ENCODE assay signal across 15 mouse cellular contexts in the genomic region with DNA sequence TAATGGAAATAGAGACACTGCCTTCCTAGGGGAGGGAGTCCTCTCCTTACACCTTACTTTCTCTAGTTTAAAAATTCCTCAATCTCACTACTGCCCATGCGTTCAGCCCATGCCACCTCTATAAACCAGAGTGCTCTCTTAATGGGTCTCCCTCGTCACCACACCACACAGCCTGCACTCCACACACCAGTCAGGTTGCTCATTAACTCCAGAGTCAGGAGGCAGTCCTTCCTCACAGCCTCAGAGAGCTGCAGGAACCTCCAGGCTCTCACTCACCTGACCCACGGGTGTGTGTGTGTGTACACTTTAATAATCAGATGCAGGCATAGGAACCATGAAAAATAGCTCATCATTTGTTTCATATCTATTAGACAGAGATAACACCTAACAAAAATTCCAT. TPM values are rescaled to one million over a fixed set of nuclear protein-coding genes. Genes with fewer than 3 reads are reported as not detected.
DNase-seq lines count a peak whose midpoint lies in the region; ATAC-seq lines count a peak whose summit lies in the region.
"Had no signal": no experiment of that assay in that cellular context is flagged by ENCODE, and none has a peak within 500 bp of the region (broad histone marks: within the 10 kb centered on the region; RNA-seq: fewer than 3 reads in every experiment).

No protein-coding gene starts in this region.

- H3K27ac ChIP-seq in liver, embryonic 13.5 days, result peak overlapping the region; percentile 18; the same call in 1 of the 2 replicates
- H3K27ac ChIP-seq: hindbrain, embryonic 10.5 days; limb, embryonic 10.5 days; neural tube, embryonic 15.5 days had no signal

- no peaks in the 10 kb centered on the region for H3K9me3 ChIP-seq in megakaryocyte, embryonic 14.5 days
- no peaks in the 10 kb centered on the region for H3K9me3 ChIP-seq in liver, embryonic 13.5 days (replicated peaks)
- H3K9me3 ChIP-seq: hindbrain, embryonic 10.5 days; limb, embryonic 10.5 days; neural tube, embryonic 15.5 days had no signal

- H3K27me3 ChIP-seq in megakaryocyte, embryonic 14.5 days (replicated peaks), result no peaks in the 10 kb centered on the region
- no peaks in the 10 kb centered on the region for H3K27me3 ChIP-seq in liver, embryonic 13.5 days
- H3K27me3 ChIP-seq: neural tube, embryonic 15.5 days had no signal

- H3K4me3 ChIP-seq in megakaryocyte, embryonic 14.5 days (replicated peaks), result peak overlapping the region; percentile 66
- H3K4me3 ChIP-seq in liver, embryonic 13.5 days (replicated peaks), result no peak overlapping the region
- H3K4me3 ChIP-seq: erythroblast, embryonic 14.5 days; hindbrain, embryonic 10.5 days; limb, embryonic 10.5 days; neural tube, embryonic 15.5 days had no signal

- no peak overlapping the region for H3K4me2 ChIP-seq in liver, embryonic 13.5 days
- H3K4me2 ChIP-seq: neural tube, embryonic 15.5 days had no signal

- peaks cover 90% of the 10 kb centered on the region for H3K36me3 ChIP-seq in megakaryocyte, embryonic 14.5 days (replicated peaks; ENCODE audit: low read length)
- peaks cover 74% of the 10 kb centered on the region for H3K36me3 ChIP-seq in liver, embryonic 13.5 days

- 64% methylated on average over 3 of the region's 3 CpGs for WGBS in liver, embryonic 13.5 days (ENCODE audit: insufficient replicate concordance)

- DNase-seq in kidney, adult 9 months, result peak; percentile 79
- no peak for DNase-seq in liver, embryonic 13.5 days
- no peak for DNase-seq in adrenal gland, adult 2 months
- DNase-seq in layer of hippocampus, adult 11-12 months (ENCODE audit: low spot score), result no peak
- DNase-seq: adrenal gland, postnatal 14 days; lung, postnatal 10 days; right cerebral cortex, adult 18-20 months had no signal

- no peak for ATAC-seq in megakaryocyte, adult 5-6 weeks (ENCODE audit: poor library complexity, severe bottlenecking)
- peak; percentile 35; the same call in 1 of the 2 replicates for ATAC-seq in liver, embryonic 13.5 days (ENCODE audit: low read depth)
- ATAC-seq in erythroid progenitor cell, adult 5-6 weeks (replicated peaks; ENCODE audit: low FRiP score, poor library complexity, severe bottlenecking), result no peak
- ATAC-seq: midbrain, embryonic 16.5 days had no signal

- no peak overlapping the region for H3K9ac ChIP-seq in liver, embryonic 13.5 days
- H3K9ac ChIP-seq: neural tube, embryonic 15.5 days had no signal

- H3K4me1 ChIP-seq in megakaryocyte, embryonic 14.5 days, result peaks cover 81% of the 10 kb centered on the region
- H3K4me1 ChIP-seq in liver, embryonic 13.5 days (replicated peaks), result peaks cover 40% of the 10 kb centered on the region
- H3K4me1 ChIP-seq: hindbrain, embryonic 10.5 days; limb, embryonic 10.5 days; neural tube, embryonic 15.5 days had no signal

RNA-seq across cellular contexts. Expression of gene Otulin, which starts 10.8 kb away (rescaled TPM):
- 6.2 and 25.7 TPM in 2 replicates for polyA plus RNA-seq in megakaryocyte, embryonic 14.5 days (2012; ENCODE audit: insufficient read depth, low replicate concordance)
- 69.0 and 83.8 TPM in 2 replicates for total RNA-seq in megakaryocyte, adult 5-6 weeks (2015)
- total RNA-seq in megakaryocyte, adult 5-6 weeks (2017), result 40.1 and 40.6 TPM in 2 replicates
- polyA plus RNA-seq in liver, embryonic 13.5 days (2015; fragmentation: Nextera tagmentation; extraction: Ambion mirVana), result 20.7 and 22.0 TPM in 2 replicates
- 10 to 100 TPM; 34.7 to 38.7 TPM for total RNA-seq in adrenal gland, adult 2 months (2021)
- 19.4 and 31.2 TPM in 2 replicates for polyA plus RNA-seq in adrenal gland, adult 2 months (2012; rRNA removed)
- total RNA-seq in erythroid progenitor cell, adult 5-6 weeks (2015; ENCODE audit: low replicate concordance), result 22.0 and 24.7 TPM in 2 replicates
- total RNA-seq in erythroid progenitor cell, adult 5-6 weeks (2017; ENCODE audit: low replicate concordance), result 15.7 and 21.9 TPM in 2 replicates
